25 mouse cellular contexts compared by ENCODE assay signal in genomic region chr8:106158381-106158780, GRCm38 (mm10). TPM values are rescaled to one million over a fixed set of nuclear protein-coding genes. Genes with fewer than 3 reads are reported as not detected.
A peak's percentile ranks its signal among the peaks of the same experiment; 100 is the strongest.
DNase-seq lines count a peak whose midpoint lies in the region; ATAC-seq and TF ChIP-seq lines count a peak whose summit lies in the region.
"Had no signal": no experiment of that assay in that cellular context is flagged by ENCODE, and none has a peak within 500 bp of the region (broad histone marks: within the 10 kb centered on the region; RNA-seq: fewer than 3 reads in every experiment).

No protein-coding gene starts in this region.

- H3K36me3 ChIP-seq in heart, embryonic 11.5 days (ENCODE audit: control insufficient read depth, insufficient read depth, low read length), result peaks cover 10% of the 10 kb centered on the region
- H3K36me3 ChIP-seq in heart, postnatal 0 days (replicated peaks; ENCODE audit: control insufficient read depth, insufficient read depth, low read length), result peaks cover 31% of the 10 kb centered on the region
- H3K36me3 ChIP-seq in liver, embryonic 11.5 days (ENCODE audit: control insufficient read depth, insufficient read depth, low read length), result peaks cover 21% of the 10 kb centered on the region; the same call in 1 of the 2 replicates

- H3K27me3 ChIP-seq in heart, embryonic 11.5 days (ENCODE audit: control insufficient read depth, insufficient read depth, low read length), result no peaks in the 10 kb centered on the region
- H3K27me3 ChIP-seq in heart, postnatal 0 days (ENCODE audit: control insufficient read depth, insufficient read depth, low read length), result no peaks in the 10 kb centered on the region
- no peaks in the 10 kb centered on the region for H3K27me3 ChIP-seq in liver, embryonic 11.5 days (replicated peaks; ENCODE audit: control insufficient read depth, insufficient read depth, low read length)
- H3K27me3 ChIP-seq: forebrain, embryonic 13.5 days; heart, embryonic 15.5 days; hindbrain, embryonic 13.5 days; intestine, embryonic 15.5 days had no signal

- TF ChIP-seq CTCF in heart, postnatal 0 days (IDR thresholded peaks at IDR 0.05; ENCODE audit: low read depth), result no peak

- H3K27ac ChIP-seq in heart, embryonic 11.5 days (ENCODE audit: low read depth, low read length), result no peak overlapping the region
- H3K27ac ChIP-seq in heart, postnatal 0 days (ENCODE audit: low read depth), result no peak overlapping the region
- H3K27ac ChIP-seq in liver, embryonic 11.5 days (ENCODE audit: low read depth, low read length), result no peak overlapping the region
- H3K27ac ChIP-seq: forebrain, embryonic 10.5 days; forebrain, embryonic 13.5 days; heart, embryonic 15.5 days; hindbrain, embryonic 10.5 days; hindbrain, embryonic 13.5 days; intestine, embryonic 15.5 days had no signal

- peaks cover 3% of the 10 kb centered on the region; the same call in 1 of the 2 replicates for H3K4me1 ChIP-seq in heart, embryonic 11.5 days (ENCODE audit: control insufficient read depth, insufficient read depth, low read length)
- no peaks in the 10 kb centered on the region for H3K4me1 ChIP-seq in heart, postnatal 0 days (ENCODE audit: control insufficient read depth, insufficient read depth)
- peaks cover 5% of the 10 kb centered on the region; the same call in 1 of the 2 replicates for H3K4me1 ChIP-seq in liver, embryonic 11.5 days (replicated peaks; ENCODE audit: control insufficient read depth, insufficient read depth, low read length)
- H3K4me1 ChIP-seq: forebrain, embryonic 10.5 days; forebrain, embryonic 13.5 days; heart, embryonic 15.5 days; hindbrain, embryonic 10.5 days; intestine, embryonic 15.5 days had no signal

- no peak overlapping the region for H3K4me2 ChIP-seq in heart, embryonic 11.5 days
- H3K4me2 ChIP-seq in heart, postnatal 0 days (ENCODE audit: low read depth, low read length), result no peak overlapping the region
- no peak overlapping the region for H3K4me2 ChIP-seq in liver, embryonic 11.5 days
- H3K4me2 ChIP-seq: forebrain, embryonic 13.5 days; heart, embryonic 15.5 days; hindbrain, embryonic 13.5 days; intestine, embryonic 15.5 days had no signal

- no peaks in the 10 kb centered on the region for H3K9me3 ChIP-seq in heart, embryonic 11.5 days (replicated peaks; ENCODE audit: control insufficient read depth, low read length)
- no peaks in the 10 kb centered on the region for H3K9me3 ChIP-seq in heart, postnatal 0 days (replicated peaks; ENCODE audit: control insufficient read depth, low read length)
- H3K9me3 ChIP-seq in liver, embryonic 11.5 days (ENCODE audit: control insufficient read depth, low read length), result no peaks in the 10 kb centered on the region
- H3K9me3 ChIP-seq: forebrain, embryonic 10.5 days; forebrain, embryonic 13.5 days; heart, embryonic 15.5 days; hindbrain, embryonic 10.5 days; hindbrain, embryonic 13.5 days; intestine, embryonic 15.5 days had no signal

- peak; percentile 64 for DNase-seq in gastrocnemius, adult 18-20 months (ENCODE audit: low spot score)
- no peak for DNase-seq in gastrocnemius, postnatal 10 days
- DNase-seq in heart, adult 18-20 months, result peak; percentile 68 to 72
- DNase-seq in heart, postnatal 0 days (ENCODE audit: low spot score), result no peak
- no peak for DNase-seq in heart, postnatal 36 days
- peak; percentile 29 for DNase-seq in heart, postnatal 4 days
- no peak for DNase-seq in liver, embryonic 11.5 days (ENCODE audit: low spot score)
- DNase-seq: adrenal gland, postnatal 10 days; adrenal gland, postnatal 36 days; cerebellum, adult 18-20 months; cerebellum, adult 9-10 months; cerebellum, postnatal 14 days; kidney, adult 11 months; kidney, adult 8-10 months had no signal

- no peak for ATAC-seq in heart, embryonic 11.5 days (replicated peaks; ENCODE audit: insufficient number of reproducible peaks, low FRiP score, low TSS enrichment)
- ATAC-seq in heart, postnatal 0 days (ENCODE audit: insufficient read depth, low read depth), result peak; percentile 57; the same call in 1 of the 2 replicates
- no peak for ATAC-seq in liver, embryonic 11.5 days (replicated peaks; ENCODE audit: low FRiP score)
- ATAC-seq: activated CD4-positive, CD25-positive, alpha-beta regulatory T cell, adult 4 months; forebrain, embryonic 13.5 days; forebrain, embryonic 16.5 days; hindbrain, embryonic 16.5 days; intestine, embryonic 15.5 days had no signal

- H3K4me3 ChIP-seq in heart, embryonic 11.5 days (ENCODE audit: low read depth, low read length), result no peak overlapping the region
- H3K4me3 ChIP-seq in heart, postnatal 0 days (ENCODE audit: low read depth, low read length), result no peak overlapping the region
- H3K4me3 ChIP-seq in liver, embryonic 11.5 days (ENCODE audit: low read depth, low read length), result no peak overlapping the region
- H3K4me3 ChIP-seq: forebrain, embryonic 10.5 days; forebrain, embryonic 13.5 days; heart, embryonic 15.5 days; hindbrain, embryonic 10.5 days; hindbrain, embryonic 13.5 days; intestine, embryonic 15.5 days had no signal

- no peak overlapping the region for H3K9ac ChIP-seq in heart, embryonic 11.5 days (ENCODE audit: low read depth, low read length)
- H3K9ac ChIP-seq in heart, postnatal 0 days (replicated peaks; ENCODE audit: low read depth, low read length), result no peak overlapping the region
- no peak overlapping the region for H3K9ac ChIP-seq in liver, embryonic 11.5 days (ENCODE audit: low read depth, low read length)
- H3K9ac ChIP-seq: forebrain, embryonic 13.5 days; heart, embryonic 15.5 days; hindbrain, embryonic 13.5 days; intestine, embryonic 15.5 days had no signal

- TF ChIP-seq EP300 in heart, postnatal 0 days (IDR thresholded peaks at IDR 0.05; ENCODE audit: low read depth), result no peak

- intact Hi-C loops in heart, postnatal 36 days (cut with DNase I), result no loop called here

- WGBS in heart, embryonic 11.5 days (ENCODE audit: insufficient replicate concordance), result 74% methylated on average over 10 of the region's 10 CpGs
- WGBS in heart, postnatal 0 days, result 60% methylated on average over 10 of the region's 10 CpGs
- WGBS in liver, embryonic 11.5 days, result 85% methylated on average over 10 of the region's 10 CpGs

RNA-seq across cellular contexts. Expression of gene Pla2g15, which starts 8.2 kb away (rescaled TPM):
- total RNA-seq in gastrocnemius, adult 18-20 months (2021), result 1 to 10 TPM; 3.4 to 5.7 TPM
- total RNA-seq in gastrocnemius, postnatal 10 days (2021), result 1 to 10 TPM; 4.7 to 6.6 TPM
- 1 to 10 TPM; 6.7 to 7.9 TPM for total RNA-seq in heart, adult 18-20 months (2021)
- polyA plus RNA-seq in heart, embryonic 11.5 days (2014; fragmentation: Nextera tagmentation; extraction: Ambion mirVana), result 3.0 and 7.2 TPM in 2 replicates
- 4.5 and 4.7 TPM in 2 replicates for total RNA-seq in heart, postnatal 0 days (2014; rRNA removed; ENCODE audit: low replicate concordance)
- polyA plus RNA-seq in heart, postnatal 0 days (2015; fragmentation: Nextera tagmentation; extraction: Ambion mirVana), result 5.0 and 5.4 TPM in 2 replicates
- 1 to 10 TPM; 9.3 to 9.9 TPM for total RNA-seq in heart, postnatal 36 days (2021)
- total RNA-seq in heart, postnatal 4 days (2021), result 1 to 10 TPM; 4.2 to 4.9 TPM
- 9.2 and 9.6 TPM in 2 replicates for polyA plus RNA-seq in liver, embryonic 11.5 days (2014; fragmentation: Nextera tagmentation; extraction: Ambion mirVana)

RNA-seq across cellular contexts. Expression of gene Slc7a6, which starts 10.3 kb away (rescaled TPM):
- 10 to 100 TPM; 10.2 to 13.4 TPM for total RNA-seq in gastrocnemius, adult 18-20 months (2021)
- 10 to 100 TPM in 1 of 2 experiments, 1 to 10 TPM in 1; 5.8 to 11.0 TPM for total RNA-seq in gastrocnemius, postnatal 10 days (2021)
- 10 to 100 TPM in 1 of 2 experiments, 1 to 10 TPM in 1; 8.8 to 11.5 TPM for total RNA-seq in heart, adult 18-20 months (2021)
- 64.5 and 67.4 TPM in 2 replicates for polyA plus RNA-seq in heart, embryonic 11.5 days (2014; fragmentation: Nextera tagmentation; extraction: Ambion mirVana)
- total RNA-seq in heart, postnatal 0 days (2014; rRNA removed; ENCODE audit: low replicate concordance), result 15.6 and 18.6 TPM in 2 replicates
- polyA plus RNA-seq in heart, postnatal 0 days (2015; fragmentation: Nextera tagmentation; extraction: Ambion mirVana), result 15.4 and 18.2 TPM in 2 replicates
- 10 to 100 TPM; 11.4 to 12.3 TPM for total RNA-seq in heart, postnatal 36 days (2021)
- 10 to 100 TPM; 17.1 to 18.9 TPM for total RNA-seq in heart, postnatal 4 days (2021)
- 46.3 and 52.5 TPM in 2 replicates for polyA plus RNA-seq in liver, embryonic 11.5 days (2014; fragmentation: Nextera tagmentation; extraction: Ambion mirVana)

RNA-seq across cellular contexts. Expression of gene Esrp2, which starts 21.6 kb away (rescaled TPM):
- total RNA-seq in gastrocnemius, adult 18-20 months (2021), result not detected
- under 1 TPM in 1 of 2 experiments, not detected in 1; 0.07 TPM for total RNA-seq in gastrocnemius, postnatal 10 days (2021)
- 1 to 10 TPM in 1 of 2 experiments, under 1 TPM in 1; 0.35 to 1.4 TPM for total RNA-seq in heart, adult 18-20 months (2021)
- 1.3 and 1.4 TPM in 2 replicates for polyA plus RNA-seq in heart, embryonic 11.5 days (2014; fragmentation: Nextera tagmentation; extraction: Ambion mirVana)
- total RNA-seq in heart, postnatal 0 days (2014; rRNA removed; ENCODE audit: low replicate concordance), result 9.8 and 10.6 TPM in 2 replicates
- polyA plus RNA-seq in heart, postnatal 0 days (2015; fragmentation: Nextera tagmentation; extraction: Ambion mirVana), result 0.27 and 0.31 TPM in 2 replicates
- under 1 TPM; 0.31 to 0.46 TPM for total RNA-seq in heart, postnatal 36 days (2021)
- total RNA-seq in heart, postnatal 4 days (2021), result under 1 TPM; 0.54 to 0.91 TPM
- polyA plus RNA-seq in liver, embryonic 11.5 days (2014; fragmentation: Nextera tagmentation; extraction: Ambion mirVana), result 11.6 and 12.7 TPM in 2 replicates
- total RNA-seq: gastrocnemius, adult 8-10 months had no signal

RNA-seq across cellular contexts. Expression of gene Slc7a6os, which starts 52.4 kb away (rescaled TPM):
- 1 to 10 TPM; 9.5 to 9.7 TPM for total RNA-seq in gastrocnemius, adult 18-20 months (2021)
- total RNA-seq in gastrocnemius, postnatal 10 days (2021), result 10 to 100 TPM; 11.7 to 13.3 TPM
- 10 to 100 TPM in 1 of 2 experiments, 1 to 10 TPM in 1; 9.8 to 11.0 TPM for total RNA-seq in heart, adult 18-20 months (2021)
- 27.2 and 31.7 TPM in 2 replicates for polyA plus RNA-seq in heart, embryonic 11.5 days (2014; fragmentation: Nextera tagmentation; extraction: Ambion mirVana)
- 22.4 and 38.3 TPM in 2 replicates for total RNA-seq in heart, postnatal 0 days (2014; rRNA removed; ENCODE audit: low replicate concordance)
- polyA plus RNA-seq in heart, postnatal 0 days (2015; fragmentation: Nextera tagmentation; extraction: Ambion mirVana), result 13.5 and 14.9 TPM in 2 replicates
- total RNA-seq in heart, postnatal 36 days (2021), result 10 to 100 TPM in 1 of 2 experiments, 1 to 10 TPM in 1; 9.0 to 10.8 TPM
- total RNA-seq in heart, postnatal 4 days (2021), result 10 to 100 TPM; 17.0 to 17.1 TPM
- polyA plus RNA-seq in liver, embryonic 11.5 days (2014; fragmentation: Nextera tagmentation; extraction: Ambion mirVana), result 34.8 and 36.5 TPM in 2 replicates

RNA-seq across cellular contexts. Expression of gene Prmt7, which starts 52.4 kb away (rescaled TPM):
- 10 to 100 TPM; 27.2 to 30.3 TPM for total RNA-seq in gastrocnemius, adult 18-20 months (2021)
- 10 to 100 TPM; 23.8 to 25.5 TPM for total RNA-seq in gastrocnemius, postnatal 10 days (2021)
- total RNA-seq in heart, adult 18-20 months (2021), result 10 to 100 TPM; 25.3 to 26.5 TPM
- 40.1 and 41.8 TPM in 2 replicates for polyA plus RNA-seq in heart, embryonic 11.5 days (2014; fragmentation: Nextera tagmentation; extraction: Ambion mirVana)
- total RNA-seq in heart, postnatal 0 days (2014; rRNA removed; ENCODE audit: low replicate concordance), result 40.2 and 49.1 TPM in 2 replicates
- polyA plus RNA-seq in heart, postnatal 0 days (2015; fragmentation: Nextera tagmentation; extraction: Ambion mirVana), result 21.8 and 23.8 TPM in 2 replicates
- 10 to 100 TPM; 24.5 to 26.8 TPM for total RNA-seq in heart, postnatal 36 days (2021)
- 10 to 100 TPM; 24.1 to 25.5 TPM for total RNA-seq in heart, postnatal 4 days (2021)
- polyA plus RNA-seq in liver, embryonic 11.5 days (2014; fragmentation: Nextera tagmentation; extraction: Ambion mirVana), result 65.1 and 75.7 TPM in 2 replicates

Comparison
In these comparisons a context has a peak if more than half of its experiments do, and no peak if none do; other contexts are left out.
1. DNase-seq: peak in gastrocnemius, adult 18-20 months (single experiment), heart, adult 18-20 months (2 of 2) and heart, postnatal 4 days (single experiment); none in gastrocnemius, postnatal 10 days (single experiment), heart, postnatal 0 days (single experiment), heart, postnatal 36 days (0 of 2) and liver, embryonic 11.5 days (single experiment).